In genomic region chr7:110668247-110668646, GRCm38 (mm10) we compare ENCODE assay signal across 12 mouse cellular contexts. TPM values are rescaled to one million over a fixed set of nuclear protein-coding genes. Genes with fewer than 3 reads are reported as not detected.
DNase-seq lines count a peak whose midpoint lies in the region; ATAC-seq and TF ChIP-seq lines count a peak whose summit lies in the region.
"Had no signal": no experiment of that assay in that cellular context is flagged by ENCODE, and none has a peak within 500 bp of the region (broad histone marks: within the 10 kb centered on the region; RNA-seq: fewer than 3 reads in every experiment).

No protein-coding gene starts in this region.

- H3K9ac ChIP-seq in forebrain, embryonic 14.5 days (ENCODE audit: low read length), result no peak overlapping the region
- H3K9ac ChIP-seq in forebrain, embryonic 12.5 days, result no peak overlapping the region
- H3K9ac ChIP-seq in kidney, embryonic 16.5 days (replicated peaks; ENCODE audit: low read length), result no peak overlapping the region
- H3K9ac ChIP-seq in liver, postnatal 0 days (replicated peaks), result no peak overlapping the region
- H3K9ac ChIP-seq: limb, embryonic 12.5 days had no signal

- H3K27ac ChIP-seq in forebrain, embryonic 14.5 days (ENCODE audit: low read depth, low read length), result no peak overlapping the region
- no peak overlapping the region for H3K27ac ChIP-seq in forebrain, embryonic 12.5 days
- peak overlapping the region; percentile 25 for H3K27ac ChIP-seq in kidney, embryonic 16.5 days (ENCODE audit: low read length)
- no peak overlapping the region for H3K27ac ChIP-seq in liver, postnatal 0 days (ENCODE audit: low read depth)
- H3K27ac ChIP-seq: limb, embryonic 12.5 days had no signal

- H3K4me3 ChIP-seq in forebrain, embryonic 14.5 days (ENCODE audit: low read depth, low read length), result no peak overlapping the region
- no peak overlapping the region for H3K4me3 ChIP-seq in forebrain, embryonic 12.5 days (replicated peaks)
- H3K4me3 ChIP-seq in kidney, embryonic 16.5 days (ENCODE audit: low read length), result no peak overlapping the region
- H3K4me3 ChIP-seq in liver, postnatal 0 days (ENCODE audit: low read depth, low read length), result no peak overlapping the region
- H3K4me3 ChIP-seq: limb, embryonic 12.5 days had no signal

- 60% methylated on average over 6 of the region's 6 CpGs for WGBS in forebrain, embryonic 14.5 days
- 76% methylated on average over 6 of the region's 6 CpGs for WGBS in forebrain, embryonic 12.5 days
- 47% methylated on average over 6 of the region's 6 CpGs for WGBS in kidney, embryonic 16.5 days
- WGBS in liver, postnatal 0 days (ENCODE audit: insufficient replicate concordance), result 78% methylated on average over 6 of the region's 6 CpGs

- H3K4me1 ChIP-seq in forebrain, embryonic 14.5 days (ENCODE audit: control insufficient read depth, insufficient read depth, low read length), result no peaks in the 10 kb centered on the region
- H3K4me1 ChIP-seq in forebrain, embryonic 12.5 days, result peaks cover 15% of the 10 kb centered on the region; the same call in 1 of the 2 replicates
- H3K4me1 ChIP-seq in kidney, embryonic 16.5 days (ENCODE audit: insufficient read depth, low read length), result peaks cover 9% of the 10 kb centered on the region
- no peaks in the 10 kb centered on the region for H3K4me1 ChIP-seq in liver, postnatal 0 days (ENCODE audit: insufficient read depth)
- H3K4me1 ChIP-seq: limb, embryonic 12.5 days had no signal

- no peaks in the 10 kb centered on the region for H3K9me3 ChIP-seq in forebrain, embryonic 14.5 days (replicated peaks; ENCODE audit: control insufficient read depth, low read length)
- no peaks in the 10 kb centered on the region for H3K9me3 ChIP-seq in forebrain, embryonic 12.5 days
- H3K9me3 ChIP-seq in kidney, embryonic 16.5 days (ENCODE audit: low read length), result no peaks in the 10 kb centered on the region
- no peaks in the 10 kb centered on the region for H3K9me3 ChIP-seq in liver, postnatal 0 days (ENCODE audit: low read length)
- H3K9me3 ChIP-seq: limb, embryonic 12.5 days had no signal

- peak; percentile 40 for DNase-seq in forebrain, embryonic 14.5 days (ENCODE audit: low spot score)
- peak; percentile 23 for DNase-seq in retina, postnatal 1 day
- DNase-seq in retina, embryonic 14.5 days (ENCODE audit: low spot score), result no peak
- no peak for DNase-seq in liver, postnatal 0 days
- DNase-seq in layer of hippocampus, adult 18-20 months (ENCODE audit: low spot score in 2 of 2), result no peak
- DNase-seq in adrenal gland, postnatal 4 days (ENCODE audit: low spot score in 2 of 2), result no peak
- DNase-seq: embryo, embryonic 11 days; gastrocnemius, postnatal 25 days had no signal

- no peak overlapping the region for H3K4me2 ChIP-seq in forebrain, embryonic 14.5 days (ENCODE audit: low read length)
- no peak overlapping the region for H3K4me2 ChIP-seq in forebrain, embryonic 12.5 days
- no peak overlapping the region for H3K4me2 ChIP-seq in kidney, embryonic 16.5 days (replicated peaks; ENCODE audit: low read depth, low read length)
- no peak overlapping the region for H3K4me2 ChIP-seq in liver, postnatal 0 days (ENCODE audit: low read depth, low read length)
- H3K4me2 ChIP-seq: limb, embryonic 12.5 days had no signal

- no peaks in the 10 kb centered on the region for H3K27me3 ChIP-seq in forebrain, embryonic 14.5 days (replicated peaks; ENCODE audit: control insufficient read depth, insufficient read depth, low read length)
- H3K27me3 ChIP-seq in forebrain, embryonic 12.5 days, result no peaks in the 10 kb centered on the region
- H3K27me3 ChIP-seq in kidney, embryonic 16.5 days (ENCODE audit: insufficient read depth, low read length), result no peaks in the 10 kb centered on the region
- H3K27me3 ChIP-seq in liver, postnatal 0 days (ENCODE audit: insufficient read depth, low read length), result no peaks in the 10 kb centered on the region
- H3K27me3 ChIP-seq: limb, embryonic 12.5 days had no signal

- no peak for ATAC-seq in forebrain, embryonic 14.5 days
- no peak for ATAC-seq in forebrain, embryonic 12.5 days (ENCODE audit: low FRiP score)
- peak; percentile 69 for ATAC-seq in kidney, embryonic 16.5 days (ENCODE audit: low FRiP score, low TSS enrichment)
- no peak for ATAC-seq in liver, postnatal 0 days
- ATAC-seq: CD4-positive, CD25-positive, alpha-beta regulatory T cell, adult 4 months had no signal

- no peak for TF ChIP-seq EP300 in liver, postnatal 0 days (IDR thresholded peaks at IDR 0.05; ENCODE audit: low read depth)

- TF ChIP-seq CTCF in liver, postnatal 0 days (IDR thresholded peaks at IDR 0.05; ENCODE audit: low read depth), result no peak

- no peaks in the 10 kb centered on the region for H3K36me3 ChIP-seq in forebrain, embryonic 14.5 days (ENCODE audit: control insufficient read depth, insufficient read depth, low read length)
- no peaks in the 10 kb centered on the region for H3K36me3 ChIP-seq in forebrain, embryonic 12.5 days (replicated peaks)
- no peaks in the 10 kb centered on the region for H3K36me3 ChIP-seq in kidney, embryonic 16.5 days (ENCODE audit: insufficient read depth, low read length)
- no peaks in the 10 kb centered on the region for H3K36me3 ChIP-seq in liver, postnatal 0 days (replicated peaks; ENCODE audit: insufficient read depth, low read length)
- H3K36me3 ChIP-seq: limb, embryonic 12.5 days had no signal

RNA-seq across cellular contexts. Expression of gene Adm, which starts 40.8 kb away (rescaled TPM):
- polyA plus RNA-seq in forebrain, embryonic 14.5 days (2014; fragmentation: Nextera tagmentation; extraction: Ambion mirVana), result 1.6 and 1.8 TPM in 2 replicates
- polyA plus RNA-seq in forebrain, embryonic 12.5 days (2016; fragmentation: Nextera tagmentation; extraction: Ambion mirVana), result 3.0 and 3.1 TPM in 2 replicates
- 10.1 and 11.4 TPM in 2 replicates for polyA plus RNA-seq in kidney, embryonic 16.5 days (2015; fragmentation: Nextera tagmentation; extraction: Ambion mirVana)
- polyA plus RNA-seq in liver, postnatal 0 days (2015; fragmentation: Nextera tagmentation; extraction: Ambion mirVana), result 3.4 and 3.7 TPM in 2 replicates
- total RNA-seq in layer of hippocampus, adult 18-20 months (2021), result 1 to 10 TPM; 1.5 to 1.6 TPM
- total RNA-seq in adrenal gland, postnatal 4 days (2021), result 10 to 100 TPM; 26.9 to 28.0 TPM
- polyA plus RNA-seq: CD4-positive, CD25-positive, alpha-beta regulatory T cell, adult 4 months had no signal

RNA-seq across cellular contexts. Expression of gene Sbf2, which starts 53.5 kb away (rescaled TPM):
- 44.0 and 60.8 TPM in 2 replicates for polyA plus RNA-seq in forebrain, embryonic 14.5 days (2014; fragmentation: Nextera tagmentation; extraction: Ambion mirVana)
- 62.2 and 63.3 TPM in 2 replicates for polyA plus RNA-seq in forebrain, embryonic 12.5 days (2016; fragmentation: Nextera tagmentation; extraction: Ambion mirVana)
- 32.1 and 36.7 TPM in 2 replicates for polyA plus RNA-seq in kidney, embryonic 16.5 days (2015; fragmentation: Nextera tagmentation; extraction: Ambion mirVana)
- polyA plus RNA-seq in liver, postnatal 0 days (2015; fragmentation: Nextera tagmentation; extraction: Ambion mirVana), result 5.6 and 5.9 TPM in 2 replicates
- total RNA-seq in layer of hippocampus, adult 18-20 months (2021), result 10 to 100 TPM; 67.6 to 69.0 TPM
- 10 to 100 TPM; 73.6 to 76.2 TPM for total RNA-seq in adrenal gland, postnatal 4 days (2021)

Comparison
In these comparisons a context has a peak if more than half of its experiments do, and no peak if none do; other contexts are left out.
1. DNase-seq: peak in forebrain, embryonic 14.5 days (single experiment) and retina, postnatal 1 day (single experiment); none in retina, embryonic 14.5 days (single experiment), liver, postnatal 0 days (single experiment), layer of hippocampus, adult 18-20 months (0 of 2) and adrenal gland, postnatal 4 days (0 of 2).